ENCODE assay signal across 8 mouse cellular contexts in the genomic region with DNA sequence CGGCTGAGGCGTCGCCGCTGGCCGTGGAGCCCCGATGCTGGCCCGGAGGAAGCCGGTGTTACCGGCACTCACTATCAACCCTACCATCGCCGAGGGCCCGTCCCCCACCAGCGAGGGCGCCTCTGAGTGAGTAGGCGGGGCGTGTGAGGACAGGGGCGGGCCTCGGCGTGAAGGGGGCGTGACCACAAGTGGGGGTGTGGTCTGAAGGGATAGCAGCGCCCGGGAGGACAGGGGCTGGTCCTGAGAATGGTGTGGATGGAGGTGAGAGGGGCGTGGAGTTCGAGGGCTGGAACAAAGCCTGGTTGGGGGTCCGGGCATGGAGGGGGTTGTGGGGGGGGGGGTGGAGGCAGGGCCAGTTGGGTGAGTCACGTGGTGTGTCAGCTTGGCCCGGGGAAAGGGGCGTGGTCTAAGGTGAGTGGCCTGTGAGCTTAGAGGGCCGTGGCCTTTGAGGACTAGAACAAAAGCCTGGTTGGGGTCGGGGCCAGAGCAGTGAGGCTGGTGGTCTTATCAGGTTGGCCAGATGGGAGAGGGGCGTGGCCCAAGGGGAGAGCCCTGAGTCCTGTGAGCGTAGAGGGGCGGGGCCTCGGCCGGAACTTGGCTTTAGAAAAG. TPM values are rescaled to one million over a fixed set of nuclear protein-coding genes. Genes with fewer than 3 reads are reported as not detected.
DNase-seq lines count a peak whose midpoint lies in the region; TF ChIP-seq lines count a peak whose summit lies in the region.

No protein-coding gene starts in this region.

- TF ChIP-seq POLR2A in cerebellum, adult 2 months (IDR thresholded peaks at IDR 0.05; ENCODE audit: borderline replicate concordance, insufficient read depth, low read length), result no peak

- H3K4me3 ChIP-seq in cerebellum, adult 2 months (replicated peaks; ENCODE audit: insufficient read depth, low read depth, low read length), result peak overlapping the region; percentile 69
- H3K4me3 ChIP-seq in hindbrain, embryonic 10.5 days, result peak overlapping the region; percentile 73

- peaks cover 41% of the 10 kb centered on the region for H3K36me3 ChIP-seq in hindbrain, embryonic 10.5 days

- H3K27ac ChIP-seq in cerebellum, adult 2 months (ENCODE audit: insufficient read depth, low read length), result peak overlapping the region; percentile 78
- peak overlapping the region; percentile 97 for H3K27ac ChIP-seq in hindbrain, embryonic 10.5 days

- DNase-seq in MEL-GATA-1-ER (ENCODE audit: extremely low read depth, low read depth), result peak; percentile 76
- DNase-seq in cerebellum, adult 2 months, result peak; percentile 77 to 83
- DNase-seq in forelimb bud, embryonic 11.5 days (ENCODE audit: low read depth, low spot score), result peak; percentile 89
- peak; percentile 93 for DNase-seq in hindbrain, embryonic 10.5 days (ENCODE audit: low spot score)
- DNase-seq in layer of hippocampus, adult 9-11 months, result peak; percentile 88
- peak; percentile 90 for DNase-seq in lung, postnatal 14 days
- DNase-seq in ovary, postnatal 36 days (ENCODE audit: low spot score), result peak; percentile 87
- peak; percentile 90 for DNase-seq in thymus, postnatal 25 days

- no peak for TF ChIP-seq CTCF in cerebellum, adult 2 months (IDR thresholded peaks at IDR 0.05; ENCODE audit: borderline replicate concordance, insufficient read depth, low read depth, low read length)

- no peaks in the 10 kb centered on the region for H3K9me3 ChIP-seq in hindbrain, embryonic 10.5 days

- peaks cover 34% of the 10 kb centered on the region for H3K4me1 ChIP-seq in cerebellum, adult 2 months (ENCODE audit: control insufficient read depth, insufficient read depth, low read length)
- H3K4me1 ChIP-seq in hindbrain, embryonic 10.5 days (replicated peaks), result peaks cover 22% of the 10 kb centered on the region

- H3K27me3 ChIP-seq in cerebellum, adult 2 months (ENCODE audit: control insufficient read depth, insufficient read depth, low read length), result no peaks in the 10 kb centered on the region
- H3K27me3 ChIP-seq in hindbrain, embryonic 10.5 days (ENCODE audit: insufficient read depth, poor library complexity, severe bottlenecking), result no peaks in the 10 kb centered on the region

- 2% methylated on average over 35 of the region's 35 CpGs for WGBS in cerebellum, adult 2 months
- WGBS in hindbrain, embryonic 10.5 days, result under 1% methylated on average over 35 of the region's 35 CpGs

RNA-seq across cellular contexts. Expression of a gene that starts 0.5 kb away (rescaled TPM):
- 161 and 187 TPM in 2 replicates for polyA plus RNA-seq in cerebellum, adult 2 months (2012; rRNA removed)
- polyA plus RNA-seq in hindbrain, embryonic 10.5 days (2016; fragmentation: Nextera tagmentation; extraction: Ambion mirVana), result 218 and 261 TPM in 2 replicates

RNA-seq across cellular contexts. Expression of a gene that starts 7.5 kb away (rescaled TPM):
- 0.33 and 0.41 TPM in 2 replicates for polyA plus RNA-seq in cerebellum, adult 2 months (2012; rRNA removed)
- 0.29 and 0.30 TPM in 2 replicates for polyA plus RNA-seq in hindbrain, embryonic 10.5 days (2016; fragmentation: Nextera tagmentation; extraction: Ambion mirVana)

RNA-seq across cellular contexts. Expression of a gene that starts 28.8 kb away (rescaled TPM):
- 61.6 and 62.9 TPM in 2 replicates for polyA plus RNA-seq in cerebellum, adult 2 months (2012; rRNA removed)
- 9.4 and 12.4 TPM in 2 replicates for polyA plus RNA-seq in hindbrain, embryonic 10.5 days (2016; fragmentation: Nextera tagmentation; extraction: Ambion mirVana)

RNA-seq across cellular contexts. Expression of a gene that starts 36.4 kb away (rescaled TPM):
- polyA plus RNA-seq in cerebellum, adult 2 months (2012; rRNA removed), result 54.7 and 55.3 TPM in 2 replicates
- polyA plus RNA-seq in hindbrain, embryonic 10.5 days (2016; fragmentation: Nextera tagmentation; extraction: Ambion mirVana), result 85.4 and 106 TPM in 2 replicates

RNA-seq across cellular contexts. Expression of a gene that starts 46.2 kb away (rescaled TPM):
- polyA plus RNA-seq in cerebellum, adult 2 months (2012; rRNA removed), result 231 and 240 TPM in 2 replicates
- polyA plus RNA-seq in hindbrain, embryonic 10.5 days (2016; fragmentation: Nextera tagmentation; extraction: Ambion mirVana), result 276 and 320 TPM in 2 replicates

Comparison
In these comparisons a context has a peak if more than half of its experiments do, and no peak if none do; other contexts are left out.
1. Peak in every context shown above with its lines: DNase-seq, H3K4me3 ChIP-seq and H3K27ac ChIP-seq.